Mouse (Mus musculus) CH12.LX (cell line): Measurements from ENCODE around the gene Cant1. TPM values are rescaled to one million over a fixed set of nuclear protein-coding genes. Genes with fewer than 3 reads are reported as not detected.

Source experiments
- DNase-seq: peaks from one replicate; pipeline ENCODE4 v3.0.0-alpha.2; 2013; ENCODE audit errors: extremely low read depth
- H3K27ac ChIP-seq: 2 replicates; pipeline ENCODE4 v1.5.1; 2012; ENCODE audit warnings: low read depth, mild to moderate bottlenecking, control low read depth, moderate library complexity; ENCODE audit not compliant: insufficient read depth
- H3K27me3 ChIP-seq: replicated peaks from 2 replicates; pipeline ENCODE3; 2012; ENCODE audit warnings: inconsistent platforms
- H3K36me3 ChIP-seq, 2 experiments: replicated peaks in 1 of 2; 2 replicates each; pipeline versions ENCODE3 to v1.6.1; 2012; ENCODE audit warnings: inconsistent platforms in 1 of 2, low read length in 1 of 2, mild to moderate bottlenecking in 1 of 2, mixed read lengths in 1 of 2, moderate library complexity in 1 of 2; ENCODE audit not compliant: control insufficient read depth in 1 of 2, insufficient read depth in 1 of 2
- H3K4me1 ChIP-seq, 2 experiments: 2 replicates each; pipeline ENCODE4 v1.6.1; 2012; ENCODE audit warnings: inconsistent platforms in 1 of 2, moderate library complexity in 1 of 2; ENCODE audit not compliant: insufficient read depth in 2 of 2, control insufficient read depth in 1 of 2
- H3K4me2 ChIP-seq: 2 replicates; pipeline ENCODE4 v1.6.1; 2012; ENCODE audit warnings: low read depth, mild to moderate bottlenecking, control low read depth; ENCODE audit not compliant: poor library complexity, insufficient read depth, severe bottlenecking
- H3K4me3 ChIP-seq, 3 experiments: fragments of 150-350 bp in 1 of 3; sonication (generic) in 1 of 3; replicated peaks in 1 of 3; 2 replicates each; pipeline versions ENCODE3 to v1.5.1; 2011 to 2012; ENCODE audit warnings: low read depth in 2 of 3, low read length in 2 of 3, mild to moderate bottlenecking in 2 of 3, moderate library complexity in 2 of 3, control low read depth in 1 of 3, improper control_type of control experiment in 1 of 3, inconsistent platforms in 1 of 3, mixed read lengths in 1 of 3; ENCODE audit not compliant: poor library complexity in 1 of 3
- H3K79me2 ChIP-seq: replicated peaks from 2 replicates; pipeline ENCODE4 v1.6.1; 2012; ENCODE audit warnings: mild to moderate bottlenecking, moderate library complexity; ENCODE audit not compliant: control insufficient read depth, poor library complexity, insufficient read depth, severe bottlenecking; ENCODE audit errors: extremely low read depth
- H3K9ac ChIP-seq: 2 replicates; pipeline ENCODE4 v1.6.1; 2012; ENCODE audit warnings: low read depth, mild to moderate bottlenecking, control low read depth, moderate library complexity; ENCODE audit not compliant: insufficient read depth
- H3K9me3 ChIP-seq: replicated peaks from 2 replicates; pipeline ENCODE3; 2012; ENCODE audit warnings: low read length, inconsistent platforms, mixed read lengths
- BHLHE40 ChIP-seq: IDR thresholded peaks from 2 replicates; pipeline ENCODE4 v1.6.1; 2011; ENCODE audit warnings: mild to moderate bottlenecking, low read depth, low read length, improper control_type of control experiment
- CHD1 ChIP-seq: IDR thresholded peaks from 2 replicates; pipeline ENCODE4 v1.6.1; 2012; ENCODE audit warnings: low read depth, low read length, improper control_type of control experiment, inconsistent platforms
- CHD2 ChIP-seq: IDR thresholded peaks from 2 replicates; pipeline ENCODE4 v1.6.1; 2011; ENCODE audit warnings: low read length, improper control_type of control experiment
- CTCF ChIP-seq, 2 experiments: IDR thresholded peaks in 1 of 2; conservative IDR thresholded peaks in 1 of 2; 2 replicates each; pipeline ENCODE4 v1.5.1; 2011 to 2012; ENCODE audit warnings: low read depth in 2 of 2, low read length in 2 of 2, improper control_type of control experiment in 1 of 2, inconsistent platforms in 1 of 2, mild to moderate bottlenecking in 1 of 2, moderate library complexity in 1 of 2
- E2F4 ChIP-seq: IDR thresholded peaks from 2 replicates; pipeline ENCODE4 v1.6.1; 2011; ENCODE audit warnings: low read depth, low read length, improper control_type of control experiment; ENCODE audit not compliant: insufficient replicate concordance
- ELF1 ChIP-seq: IDR thresholded peaks from 2 replicates; pipeline ENCODE4 v1.6.1; 2014; ENCODE audit warnings: low read depth, mild to moderate bottlenecking, inconsistent platforms, low read length, improper control_type of control experiment
- EP300 ChIP-seq: IDR thresholded peaks from 2 replicates; pipeline ENCODE4 v1.6.1; 2011; ENCODE audit warnings: low read length, improper control_type of control experiment
- ETS1 ChIP-seq: conservative IDR thresholded peaks from 2 replicates; pipeline ENCODE4 v1.6.1; 2012; ENCODE audit warnings: low read depth, mild to moderate bottlenecking, inconsistent platforms, low read length, improper control_type of control experiment, moderate library complexity
- GABPA ChIP-seq: IDR thresholded peaks from 2 replicates; pipeline ENCODE4 v1.6.1; 2012; ENCODE audit warnings: low read depth, low read length, improper control_type of control experiment, inconsistent platforms; ENCODE audit not compliant: insufficient replicate concordance
- HCFC1 ChIP-seq: IDR thresholded peaks from 2 replicates; pipeline ENCODE4 v1.6.1; 2012; ENCODE audit warnings: low read depth, mild to moderate bottlenecking, inconsistent platforms, low read length, improper control_type of control experiment
- IRF4 ChIP-seq: IDR thresholded peaks from 2 replicates; pipeline ENCODE4 v1.6.1; 2014; ENCODE audit warnings: low read depth, mild to moderate bottlenecking, inconsistent platforms, low read length, improper control_type of control experiment
- JUN ChIP-seq: IDR thresholded peaks from 2 replicates; pipeline ENCODE4 v1.6.1; 2011; ENCODE audit warnings: low read depth, mild to moderate bottlenecking, low read length, improper control_type of control experiment, moderate library complexity; ENCODE audit not compliant: insufficient read depth
- JUND ChIP-seq: conservative IDR thresholded peaks from 2 replicates; pipeline ENCODE4 v1.6.1; 2011; ENCODE audit warnings: low read depth, low read length, improper control_type of control experiment
- KAT2A ChIP-seq: IDR thresholded peaks from 2 replicates; pipeline ENCODE4 v1.6.1; 2012; ENCODE audit warnings: low read length, improper control_type of control experiment, inconsistent platforms; ENCODE audit not compliant: insufficient replicate concordance
- MAFK ChIP-seq: IDR thresholded peaks from 2 replicates; pipeline ENCODE4 v1.6.1; 2011; ENCODE audit warnings: low read length, improper control_type of control experiment; ENCODE audit not compliant: insufficient replicate concordance
- MAX ChIP-seq: IDR thresholded peaks from 2 replicates; pipeline ENCODE4 v1.6.1; 2011; ENCODE audit warnings: low read length, improper control_type of control experiment
- MAZ ChIP-seq: IDR thresholded peaks from 2 replicates; pipeline ENCODE4 v1.6.1; 2012; ENCODE audit warnings: low read depth, mild to moderate bottlenecking, inconsistent platforms, low read length, improper control_type of control experiment, moderate library complexity
- MEF2A ChIP-seq: IDR thresholded peaks from 2 replicates; pipeline ENCODE4 v1.6.1; 2014; ENCODE audit warnings: low read depth, mild to moderate bottlenecking, inconsistent platforms, low read length, improper control_type of control experiment, borderline replicate concordance
- MXI1 ChIP-seq: IDR thresholded peaks from 2 replicates; pipeline ENCODE4 v1.6.1; 2011; ENCODE audit warnings: mild to moderate bottlenecking, low read depth, low read length, improper control_type of control experiment
- MYC ChIP-seq: IDR thresholded peaks from 2 replicates; pipeline ENCODE4 v1.6.1; 2011; ENCODE audit warnings: low read depth, mild to moderate bottlenecking, improper control_type of control experiment, low read length
- NELFE ChIP-seq: IDR thresholded peaks from 2 replicates; pipeline ENCODE4 v1.6.1; 2011; ENCODE audit warnings: low read depth, low read length, improper control_type of control experiment
- NRF1 ChIP-seq: IDR thresholded peaks from 2 replicates; pipeline ENCODE4 v1.6.1; 2014; ENCODE audit warnings: low read depth, mild to moderate bottlenecking, inconsistent platforms, low read length, improper control_type of control experiment, moderate library complexity
- PAX5 ChIP-seq: IDR thresholded peaks from 2 replicates; pipeline ENCODE4 v1.6.1; 2012; ENCODE audit warnings: low read length, inconsistent platforms, mixed read lengths
- POLR2A ChIP-seq: IDR thresholded peaks from 2 replicates; pipeline ENCODE4 v1.6.1; 2011; ENCODE audit warnings: low read depth, mild to moderate bottlenecking, improper control_type of control experiment, low read length
- POLR2AphosphoS2 ChIP-seq: IDR thresholded peaks from 2 replicates; pipeline ENCODE4 v1.6.1; 2011; ENCODE audit warnings: low read depth, low read length, improper control_type of control experiment
- RAD21 ChIP-seq: IDR thresholded peaks from 2 replicates; pipeline ENCODE4 v1.6.1; 2011; ENCODE audit warnings: low read depth, mild to moderate bottlenecking, low read length, improper control_type of control experiment, moderate library complexity
- RCOR1 ChIP-seq: conservative IDR thresholded peaks from 2 replicates; pipeline ENCODE4 v1.6.1; 2012; ENCODE audit warnings: low read depth, mild to moderate bottlenecking, inconsistent platforms, low read length, improper control_type of control experiment
- SIN3A ChIP-seq: IDR thresholded peaks from 2 replicates; pipeline ENCODE4 v1.6.1; 2012; ENCODE audit warnings: low read length, improper control_type of control experiment, inconsistent platforms
- SMC3 ChIP-seq: IDR thresholded peaks from 2 replicates; pipeline ENCODE4 v1.6.1; 2011; ENCODE audit warnings: low read depth, low read length, improper control_type of control experiment
- TBP ChIP-seq: conservative IDR thresholded peaks from 2 replicates; pipeline ENCODE4 v1.6.1; 2011; ENCODE audit warnings: low read depth, low read length, improper control_type of control experiment
- TCF12 ChIP-seq: IDR thresholded peaks from 2 replicates; pipeline ENCODE4 v1.6.1; 2014; ENCODE audit warnings: low read depth, mild to moderate bottlenecking, inconsistent platforms, low read length, improper control_type of control experiment
- UBTF ChIP-seq: IDR thresholded peaks from 2 replicates; pipeline ENCODE4 v1.6.1; 2012; ENCODE audit warnings: low read depth, mild to moderate bottlenecking, inconsistent platforms, low read length, improper control_type of control experiment, moderate library complexity
- USF1 ChIP-seq: IDR thresholded peaks from 2 replicates; pipeline ENCODE4 v1.6.1; 2014; ENCODE audit warnings: low read depth, mild to moderate bottlenecking, inconsistent platforms, low read length, improper control_type of control experiment
- USF2 ChIP-seq: conservative IDR thresholded peaks from 2 replicates; pipeline ENCODE4 v1.6.1; 2011; ENCODE audit warnings: low read depth, low read length, improper control_type of control experiment
- ZC3H11A ChIP-seq: IDR thresholded peaks from 2 replicates; pipeline ENCODE4 v1.6.1; 2012; ENCODE audit warnings: low read depth, mild to moderate bottlenecking, inconsistent platforms, low read length, improper control_type of control experiment
- ZKSCAN1 ChIP-seq: IDR thresholded peaks from 2 replicates; pipeline ENCODE4 v1.6.1; 2012; ENCODE audit warnings: low read depth, inconsistent platforms, low read length, improper control_type of control experiment, borderline replicate concordance
- ZMIZ1 ChIP-seq: IDR thresholded peaks from 2 replicates; pipeline ENCODE4 v1.6.1; 2012; ENCODE audit warnings: low read depth, mild to moderate bottlenecking, inconsistent platforms, low read length, improper control_type of control experiment
- ZNF384 ChIP-seq: IDR thresholded peaks from 2 replicates; pipeline ENCODE4 v1.6.1; 2012; ENCODE audit warnings: low read depth, low read length, improper control_type of control experiment, inconsistent platforms
- dilution Hi-C: fragments of 300-500 bp; cut with MboI; formaldehyde crosslinking; loops from 2 replicates; pipeline ENCODE4 v1.14.3; 2020; ENCODE audit warnings: low sequenced_read_pairs; ENCODE audit not compliant: extremely low pct_unique_long_range_greater_than_20kb, extremely low pct_ligation_motif_present
- in situ Hi-C: fragments of 300-500 bp; cut with MboI; formaldehyde crosslinking; loops from 3 replicates; pipeline ENCODE4 v1.14.3; 2019; ENCODE audit warnings: low sequenced_read_pairs, low pct_ligation_motif_present, low pct_unique_long_range_greater_than_20kb, mixed read lengths
- polyA plus RNA-seq: library from polyadenylated mRNA; unstranded; fragments of >175 nt; gene quantifications from 2 replicates; pipeline ENCODE4 v1.2.1, GENCODE M21; 2012; ENCODE audit warnings: low read depth; ENCODE audit not compliant: insufficient read length
- total RNA-seq, 2 experiments: library from RNA; depleted of rRNA; stranded (reverse); fragments of 300-350 nt in 1 of 2; fragments of >200 nt in 1 of 2; gene quantifications; 2 replicates each; pipeline ENCODE4 v1.2.3; 2012 to 2014

Gene Cant1
- 36.7 and 40.2 TPM in 2 replicates for total RNA-seq (2012; rRNA removed)
- 25.1 and 28.8 TPM in 2 replicates for total RNA-seq (2014; rRNA removed)
- 31.2 and 31.8 TPM in 2 replicates for polyA plus RNA-seq

DNA sequence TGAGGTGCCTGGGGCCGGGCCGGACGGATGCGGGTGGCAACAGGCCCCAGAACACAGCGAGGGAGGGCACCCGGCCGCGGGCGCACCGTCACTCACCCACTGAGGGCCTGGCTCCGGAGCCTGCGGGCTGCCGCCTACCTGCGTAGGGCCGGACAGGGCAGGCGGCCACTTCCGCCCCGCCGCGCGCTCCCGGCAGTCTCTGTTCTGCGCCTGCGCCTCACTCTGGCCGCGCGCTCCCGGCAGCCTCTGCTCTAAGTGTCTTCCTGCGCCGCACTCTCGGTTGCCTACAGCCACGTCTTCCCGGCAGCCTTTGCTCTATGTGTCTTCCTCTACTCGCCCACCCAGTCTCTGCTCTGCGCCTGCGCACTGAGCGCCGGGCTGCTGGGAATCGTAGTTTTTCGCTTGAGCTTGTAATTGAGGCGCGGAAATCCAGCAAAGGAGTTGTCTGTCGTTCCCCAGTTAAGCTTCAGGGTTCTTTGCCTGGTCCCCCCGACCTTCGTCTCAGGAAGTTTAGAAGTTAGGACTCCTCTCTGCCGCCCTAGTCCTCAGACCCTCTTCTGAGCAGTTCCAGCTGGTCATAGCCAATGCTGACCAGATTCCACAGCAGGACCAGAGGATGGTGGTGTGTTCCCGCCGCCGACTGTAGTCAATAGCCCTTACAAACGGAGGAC, at the start of gene Cant1:
Gene Cant1 (minus strand): TSS at position 253 of the 671 bp plus-strand sequence.
- peak within 1 kb of the TSS; percentile 86 for H3K4me2 ChIP-seq
- peaks cover 23 to 47% of the 10 kb centered on the region in 2 experiments for H3K4me1 ChIP-seq
- dilution Hi-C loops: no loop called here
- H3K27me3 ChIP-seq: peaks cover 8% of the 10 kb centered on the region
- H3K9ac ChIP-seq: peak within 1 kb of the TSS; percentile 89
- H3K36me3 ChIP-seq: peaks cover 28 to 36% of the 10 kb centered on the region in 2 experiments
- peak within 1 kb of the TSS; percentile 76 to 94 (median 81) for H3K4me3 ChIP-seq
- DNase-seq: peak; percentile 100
- no peaks in the 10 kb centered on the region for H3K9me3 ChIP-seq
- peak; percentile 67; the same call in 1 of the 2 replicates for TF ChIP-seq MAX
- no peak for TF ChIP-seq ZNF384
- TF ChIP-seq E2F4: 0 out of 2 replicates have a peak, but pooled peaks have one; percentile 60
- no peak for TF ChIP-seq ETS1
- peak; percentile 77 for TF ChIP-seq POLR2AphosphoS2
- TF ChIP-seq MAFK: no peak
- TF ChIP-seq USF2: no peak
- peak; percentile 94 for TF ChIP-seq POLR2A
- TF ChIP-seq TBP: 0 out of 2 replicates have a peak, but pooled peaks have one; percentile 58
- TF ChIP-seq CTCF (conservative IDR thresholded peaks at IDR 0.05 in 1 of 2, IDR thresholded peaks at IDR 0.05 in 1 of 2; ENCODE audit: low read depth in 2 of 2, low read length in 2 of 2): no peak
- peak; percentile 53; the same call in 1 of the 2 replicates for TF ChIP-seq MYC
- TF ChIP-seq EP300: no peak
- TF ChIP-seq TCF12: peak; percentile 93
- TF ChIP-seq PAX5: no peak
- peak; percentile 99; the same call in 1 of the 2 replicates for TF ChIP-seq KAT2A
- no peak for TF ChIP-seq USF1
- no peak for TF ChIP-seq ZKSCAN1
- peak; percentile 39; the same call in 1 of the 2 replicates for TF ChIP-seq MXI1
- TF ChIP-seq CHD1: no peak
- TF ChIP-seq SIN3A: peak; percentile 77
- TF ChIP-seq JUND: no peak
- TF ChIP-seq NRF1: peak; percentile 96
- peak; percentile 97 for TF ChIP-seq ZMIZ1
- TF ChIP-seq RAD21: no peak
- TF ChIP-seq RCOR1: no peak
- no peak for TF ChIP-seq SMC3
- TF ChIP-seq JUN: no peak
- peak; percentile 77 for TF ChIP-seq IRF4
- peak; percentile 99 for TF ChIP-seq HCFC1
- no peak for TF ChIP-seq ZC3H11A
- peak; percentile 100 for TF ChIP-seq ELF1
- peak; percentile 97 for TF ChIP-seq NELFE
- TF ChIP-seq BHLHE40: no peak
- no peak for TF ChIP-seq MAZ
- peak; percentile 77; the same call in 1 of the 2 replicates for TF ChIP-seq MEF2A
- TF ChIP-seq GABPA: peak; percentile 93; the same call in 1 of the 2 replicates
- TF ChIP-seq UBTF: 0 out of 2 replicates have a peak, but pooled peaks have one; percentile 52
- 0 out of 2 replicates have a peak, but pooled peaks have one; percentile 12 for TF ChIP-seq CHD2
- TF ChIP-seq, all 38 proteins: peak for 20
- H3K27ac ChIP-seq: peak within 1 kb of the TSS; percentile 26
- in situ Hi-C loops: no loop called here
- H3K79me2 ChIP-seq: peaks cover 16% of the 10 kb centered on the region
